ENCODE assay signal across 10 mouse cellular contexts in genomic region chr17:48110547-48111287, GRCm38 (mm10). TPM values are rescaled to one million over a fixed set of nuclear protein-coding genes. Genes with fewer than 3 reads are reported as not detected.
DNase-seq lines count a peak whose midpoint lies in the region; ATAC-seq and TF ChIP-seq lines count a peak whose summit lies in the region.
"Had no signal": no experiment of that assay in that cellular context is flagged by ENCODE, and none has a peak within 500 bp of the region (broad histone marks: within the 10 kb centered on the region; RNA-seq: fewer than 3 reads in every experiment).

No protein-coding gene starts in this region.

- peak; percentile 60 for DNase-seq in heart, postnatal 4 days
- no peak for DNase-seq in heart, embryonic 10.5 days (ENCODE audit: low spot score)
- DNase-seq in testis, postnatal 14 days (ENCODE audit: low spot score): no peak
- peak; percentile 49 for DNase-seq in lung, postnatal 10 days
- peak; percentile 35 to 52 for DNase-seq in thymus, postnatal 36 days
- no peak for DNase-seq in heart, adult 9 months (ENCODE audit: low spot score in 2 of 2)

- no peaks in the 10 kb centered on the region for H3K36me3 ChIP-seq in heart, embryonic 10.5 days
- H3K36me3 ChIP-seq in testis, adult 2 months (ENCODE audit: control insufficient read depth, insufficient read depth, low read length): no peaks in the 10 kb centered on the region
- H3K36me3 ChIP-seq: limb, embryonic 12.5 days had no signal

- 42% methylated on average over 8 of the region's 8 CpGs for WGBS in heart, embryonic 10.5 days

- H3K4me3 ChIP-seq in heart, embryonic 10.5 days: no peak overlapping the region
- no peak overlapping the region for H3K4me3 ChIP-seq in testis, adult 2 months (ENCODE audit: control insufficient read depth, low read depth, low read length)
- H3K4me3 ChIP-seq: limb, embryonic 12.5 days had no signal

- H3K9me3 ChIP-seq in heart, embryonic 10.5 days: peaks cover 5% of the 10 kb centered on the region; the same call in 1 of the 2 replicates

- 0 out of 2 replicates have a peak, but pooled peaks cover 5% of the 10 kb centered on the region for H3K4me1 ChIP-seq in heart, embryonic 10.5 days
- no peaks in the 10 kb centered on the region for H3K4me1 ChIP-seq in testis, adult 2 months (ENCODE audit: control insufficient read depth, insufficient read depth, low read length)
- H3K4me1 ChIP-seq: limb, embryonic 12.5 days had no signal

- peak; percentile 64; the same call in 1 of the 2 replicates for TF ChIP-seq CTCF in testis, adult 2 months (IDR thresholded peaks at IDR 0.05; ENCODE audit: control insufficient read depth, insufficient read depth, insufficient replicate concordance, low read depth, low read length)

- peak; percentile 86 for ATAC-seq in common myeloid progenitor, adult 5-6 weeks (replicated peaks; ENCODE audit: low read depth, poor library complexity, severe bottlenecking)

- H3K27me3 ChIP-seq in heart, embryonic 10.5 days (ENCODE audit: insufficient read depth, poor library complexity, severe bottlenecking): peaks cover 6% of the 10 kb centered on the region; the same call in 1 of the 2 replicates
- no peaks in the 10 kb centered on the region for H3K27me3 ChIP-seq in testis, adult 2 months (ENCODE audit: control insufficient read depth, insufficient read depth, low read length)
- H3K27me3 ChIP-seq: limb, embryonic 12.5 days had no signal

- no peak overlapping the region for H3K27ac ChIP-seq in heart, embryonic 10.5 days
- H3K27ac ChIP-seq in testis, adult 2 months (ENCODE audit: control insufficient read depth, insufficient read depth, low read depth, low read length): no peak overlapping the region
- H3K27ac ChIP-seq: limb, embryonic 12.5 days had no signal

- TF ChIP-seq POLR2A in testis, adult 2 months (IDR thresholded peaks at IDR 0.05; ENCODE audit: control insufficient read depth, low read depth, low read length): no peak

RNA-seq across cellular contexts. Expression of gene 1700067P10Rik, which starts 21.6 kb away (rescaled TPM):
- not detected for total RNA-seq in heart, postnatal 4 days (2021)
- polyA plus RNA-seq in heart, embryonic 10.5 days (2016; fragmentation: Nextera tagmentation; extraction: Ambion mirVana): not detected in 2 replicates
- 159 and 164 TPM in 2 replicates for polyA plus RNA-seq in testis, adult 2 months (2012; rRNA removed)
- not detected in 2 replicates for total RNA-seq in common myeloid progenitor, adult 5-6 weeks (2017)
- polyA plus RNA-seq: embryonic facial prominence, embryonic 14.5 days; limb, embryonic 12.5 days had no signal

RNA-seq across cellular contexts. Expression of gene 9830107B12Rik, which starts 35.4 kb away (rescaled TPM):
- not detected for total RNA-seq in heart, postnatal 4 days (2021)
- polyA plus RNA-seq in heart, embryonic 10.5 days (2016; fragmentation: Nextera tagmentation; extraction: Ambion mirVana): not detected in 2 replicates
- not detected in 2 replicates for polyA plus RNA-seq in testis, adult 2 months (2012; rRNA removed)
- 1.4 TPM in 1 of 2 replicates, not detected in the other for total RNA-seq in common myeloid progenitor, adult 5-6 weeks (2017)
- polyA plus RNA-seq: embryonic facial prominence, embryonic 14.5 days; limb, embryonic 12.5 days had no signal

RNA-seq across cellular contexts. Expression of gene A530064D06Rik, which starts 56.4 kb away (rescaled TPM):
- total RNA-seq in heart, postnatal 4 days (2021): not detected
- polyA plus RNA-seq in heart, embryonic 10.5 days (2016; fragmentation: Nextera tagmentation; extraction: Ambion mirVana): not detected in 2 replicates
- polyA plus RNA-seq in testis, adult 2 months (2012; rRNA removed): 0.05 and 0.07 TPM in 2 replicates
- 0.29 and 0.37 TPM in 2 replicates for total RNA-seq in common myeloid progenitor, adult 5-6 weeks (2017)
- polyA plus RNA-seq: limb, embryonic 12.5 days had no signal

Comparison
In these comparisons a context has a peak if more than half of its experiments do, and no peak if none do; other contexts are left out.
1. DNase-seq: peak in heart, postnatal 4 days (single experiment), lung, postnatal 10 days (single experiment) and thymus, postnatal 36 days (2 of 2); none in heart, embryonic 10.5 days (single experiment), testis, postnatal 14 days (single experiment) and heart, adult 9 months (0 of 2).